Mouse (Mus musculus): Measurements from ENCODE around the gene Tmem123. TPM values are rescaled to one million over a fixed set of nuclear protein-coding genes. Genes with fewer than 3 reads are reported as not detected.

Tmem123 gene
- polyA plus RNA-seq, 1 experiment from 2014 or later: 23.0 TPM

GRCm38 (mm10) chr9:7780250-7781150 lies 16.7 kb downstream of the Tmem123 start:
- WGBS: 96% methylated on average over 8 of the region's 8 CpGs
- no peaks in the 10 kb centered on the region for H3K27me3 ChIP-seq (replicated peaks; ENCODE audit: control insufficient read depth, insufficient read depth, low read length)
- H3K4me1 ChIP-seq (replicated peaks; ENCODE audit: control insufficient read depth, insufficient read depth, low read length): peaks cover 15% of the 10 kb centered on the region
- H3K36me3 ChIP-seq (ENCODE audit: control insufficient read depth, insufficient read depth): no peaks in the 10 kb centered on the region
- H3K9ac ChIP-seq (replicated peaks; ENCODE audit: low read depth, low read length): no peak overlapping the region
- no peak for ATAC-seq
- no peak overlapping the region for H3K4me2 ChIP-seq (ENCODE audit: low read length)
- H3K9me3 ChIP-seq (ENCODE audit: control insufficient read depth, low read length): no peaks in the 10 kb centered on the region
- no peak overlapping the region for H3K4me3 ChIP-seq (replicated peaks; ENCODE audit: low read length)
- H3K27ac ChIP-seq (ENCODE audit: low read length): no peak overlapping the region

GRCm38 (mm10) chr9:7783823-7784614 lies 20.2 kb downstream of the Tmem123 start:
- no peaks in the 10 kb centered on the region for H3K36me3 ChIP-seq (ENCODE audit: control insufficient read depth, insufficient read depth)
- ATAC-seq: peak; percentile 37; the same call in 1 of the 2 replicates
- 77% methylated on average over 15 of the region's 15 CpGs for WGBS
- no peak overlapping the region for H3K4me3 ChIP-seq (replicated peaks; ENCODE audit: low read length)
- H3K4me2 ChIP-seq (ENCODE audit: low read length): no peak overlapping the region
- H3K4me1 ChIP-seq (replicated peaks; ENCODE audit: control insufficient read depth, insufficient read depth, low read length): peaks cover 15% of the 10 kb centered on the region
- H3K27me3 ChIP-seq (replicated peaks; ENCODE audit: control insufficient read depth, insufficient read depth, low read length): no peaks in the 10 kb centered on the region
- H3K27ac ChIP-seq (ENCODE audit: low read length): peak overlapping the region; percentile 51
- H3K9me3 ChIP-seq (ENCODE audit: control insufficient read depth, low read length): no peaks in the 10 kb centered on the region
- H3K9ac ChIP-seq (replicated peaks; ENCODE audit: low read depth, low read length): no peak overlapping the region

GRCm38 (mm10) chr9:7784615-7785012 lies 20.8 kb downstream of the Tmem123 start:
- Histone ChIP-seq H3K4me3 (replicated peaks; ENCODE audit: low read length) (no peak overlapping the region), H3K4me2 (ENCODE audit: low read length) (no peak overlapping the region), H3K27me3 (replicated peaks; ENCODE audit: control insufficient read depth, insufficient read depth, low read length) (no peaks in the 10 kb centered on the region), H3K36me3 (ENCODE audit: control insufficient read depth, insufficient read depth) (no peaks in the 10 kb centered on the region), H3K9ac (replicated peaks; ENCODE audit: low read depth, low read length) (no peak overlapping the region), H3K9me3 (ENCODE audit: control insufficient read depth, low read length) (no peaks in the 10 kb centered on the region), H3K27ac (ENCODE audit: low read length) (peak overlapping the region; percentile 34), H3K4me1 (replicated peaks; ENCODE audit: control insufficient read depth, insufficient read depth, low read length) (peaks cover 15% of the 10 kb centered on the region)
- ATAC-seq: peak; percentile 72
- WGBS: 32% methylated on average over 1 of the region's 1 CpGs

- H3K36me3 ChIP-seq (ENCODE audit: control insufficient read depth, insufficient read depth): no peaks in the 10 kb centered on the region
- no peak overlapping the region for H3K9ac ChIP-seq (replicated peaks; ENCODE audit: low read depth, low read length)
- H3K27ac ChIP-seq (ENCODE audit: low read length): no peak overlapping the region
- peaks cover 15% of the 10 kb centered on the region for H3K4me1 ChIP-seq (replicated peaks; ENCODE audit: control insufficient read depth, insufficient read depth, low read length)
- no peaks in the 10 kb centered on the region for H3K27me3 ChIP-seq (replicated peaks; ENCODE audit: control insufficient read depth, insufficient read depth, low read length)
- H3K4me3 ChIP-seq (replicated peaks; ENCODE audit: low read length): no peak overlapping the region
- no peak overlapping the region for H3K4me2 ChIP-seq (ENCODE audit: low read length)
- WGBS: 90% methylated on average over 3 of the region's 3 CpGs
- no peak for ATAC-seq
- no peaks in the 10 kb centered on the region for H3K9me3 ChIP-seq (ENCODE audit: control insufficient read depth, low read length)
Measured at GRCm38 (mm10) chr9:7785396-7785795, 21.6 kb downstream of the Tmem123 start.

- Histone ChIP-seq H3K4me1 (replicated peaks; ENCODE audit: control insufficient read depth, insufficient read depth, low read length) (peaks cover 15% of the 10 kb centered on the region), H3K4me3 (replicated peaks; ENCODE audit: low read length) (no peak overlapping the region), H3K27me3 (replicated peaks; ENCODE audit: control insufficient read depth, insufficient read depth, low read length) (no peaks in the 10 kb centered on the region), H3K9me3 (ENCODE audit: control insufficient read depth, low read length) (no peaks in the 10 kb centered on the region), H3K36me3 (ENCODE audit: control insufficient read depth, insufficient read depth) (no peaks in the 10 kb centered on the region), H3K4me2 (ENCODE audit: low read length) (no peak overlapping the region), H3K27ac (ENCODE audit: low read length) (no peak overlapping the region), H3K9ac (replicated peaks; ENCODE audit: low read depth, low read length) (no peak overlapping the region)
- WGBS: 90% methylated on average over 7 of the region's 7 CpGs
- ATAC-seq: no peak
Measured at GRCm38 (mm10) chr9:7786086-7786485, 22.2 kb downstream of the Tmem123 start.

GRCm38 (mm10) chr9:7788411-7788810 lies 24.6 kb downstream of the Tmem123 start:
- Histone ChIP-seq H3K4me3 (replicated peaks; ENCODE audit: low read length) (no peak overlapping the region), H3K27ac (ENCODE audit: low read length) (no peak overlapping the region), H3K4me2 (ENCODE audit: low read length) (no peak overlapping the region), H3K9me3 (ENCODE audit: control insufficient read depth, low read length) (no peaks in the 10 kb centered on the region), H3K4me1 (replicated peaks; ENCODE audit: control insufficient read depth, insufficient read depth, low read length) (peaks cover 15% of the 10 kb centered on the region), H3K36me3 (ENCODE audit: control insufficient read depth, insufficient read depth) (0 out of 2 replicates have a peak, but pooled peaks cover 3% of the 10 kb centered on the region), H3K9ac (replicated peaks; ENCODE audit: low read depth, low read length) (no peak overlapping the region), H3K27me3 (replicated peaks; ENCODE audit: control insufficient read depth, insufficient read depth, low read length) (no peaks in the 10 kb centered on the region)
- ATAC-seq: no peak
- 90% methylated on average over 6 of the region's 6 CpGs for WGBS

- Histone ChIP-seq H3K36me3 (ENCODE audit: control insufficient read depth, insufficient read depth) (peaks cover 6% of the 10 kb centered on the region; the same call in 1 of the 2 replicates), H3K4me3 (replicated peaks; ENCODE audit: low read length) (no peak overlapping the region), H3K4me1 (replicated peaks; ENCODE audit: control insufficient read depth, insufficient read depth, low read length) (peaks cover 2% of the 10 kb centered on the region), H3K4me2 (ENCODE audit: low read length) (no peak overlapping the region), H3K27ac (ENCODE audit: low read length) (no peak overlapping the region), H3K9me3 (ENCODE audit: control insufficient read depth, low read length) (no peaks in the 10 kb centered on the region), H3K27me3 (replicated peaks; ENCODE audit: control insufficient read depth, insufficient read depth, low read length) (no peaks in the 10 kb centered on the region), H3K9ac (replicated peaks; ENCODE audit: low read depth, low read length) (no peak overlapping the region)
- ATAC-seq: no peak
- 88% methylated on average over 8 of the region's 8 CpGs for WGBS
Measured at GRCm38 (mm10) chr9:7789764-7790575, 26.1 kb downstream of the Tmem123 start.

GRCm38 (mm10) chr9:7790580-7791084 lies 26.8 kb downstream of the Tmem123 start:
- Histone ChIP-seq H3K4me1 (replicated peaks; ENCODE audit: control insufficient read depth, insufficient read depth, low read length) (no peaks in the 10 kb centered on the region), H3K27me3 (replicated peaks; ENCODE audit: control insufficient read depth, insufficient read depth, low read length) (no peaks in the 10 kb centered on the region), H3K4me3 (replicated peaks; ENCODE audit: low read length) (no peak overlapping the region), H3K36me3 (ENCODE audit: control insufficient read depth, insufficient read depth) (peaks cover 6% of the 10 kb centered on the region; the same call in 1 of the 2 replicates), H3K4me2 (ENCODE audit: low read length) (no peak overlapping the region), H3K27ac (ENCODE audit: low read length) (no peak overlapping the region), H3K9me3 (ENCODE audit: control insufficient read depth, low read length) (no peaks in the 10 kb centered on the region), H3K9ac (replicated peaks; ENCODE audit: low read depth, low read length) (no peak overlapping the region)
- WGBS: 94% methylated on average over 11 of the region's 11 CpGs
- ATAC-seq: no peak

Data from forebrain, embryonic 16.5 days (tissue).